Mouse (Mus musculus): Measurements from ENCODE around the gene Dennd5b. TPM values are rescaled to one million over a fixed set of nuclear protein-coding genes. Genes with fewer than 3 reads are reported as not detected.
"Not testable (repeated sequence)": the region's sequence is repeated elsewhere in the genome, so short reads cannot be mapped to it uniquely, and the experiment has no call there.

The Dennd5b gene
- polyA plus RNA-seq, 2 experiments, result 2.3 to 3.1 TPM

DNA sequence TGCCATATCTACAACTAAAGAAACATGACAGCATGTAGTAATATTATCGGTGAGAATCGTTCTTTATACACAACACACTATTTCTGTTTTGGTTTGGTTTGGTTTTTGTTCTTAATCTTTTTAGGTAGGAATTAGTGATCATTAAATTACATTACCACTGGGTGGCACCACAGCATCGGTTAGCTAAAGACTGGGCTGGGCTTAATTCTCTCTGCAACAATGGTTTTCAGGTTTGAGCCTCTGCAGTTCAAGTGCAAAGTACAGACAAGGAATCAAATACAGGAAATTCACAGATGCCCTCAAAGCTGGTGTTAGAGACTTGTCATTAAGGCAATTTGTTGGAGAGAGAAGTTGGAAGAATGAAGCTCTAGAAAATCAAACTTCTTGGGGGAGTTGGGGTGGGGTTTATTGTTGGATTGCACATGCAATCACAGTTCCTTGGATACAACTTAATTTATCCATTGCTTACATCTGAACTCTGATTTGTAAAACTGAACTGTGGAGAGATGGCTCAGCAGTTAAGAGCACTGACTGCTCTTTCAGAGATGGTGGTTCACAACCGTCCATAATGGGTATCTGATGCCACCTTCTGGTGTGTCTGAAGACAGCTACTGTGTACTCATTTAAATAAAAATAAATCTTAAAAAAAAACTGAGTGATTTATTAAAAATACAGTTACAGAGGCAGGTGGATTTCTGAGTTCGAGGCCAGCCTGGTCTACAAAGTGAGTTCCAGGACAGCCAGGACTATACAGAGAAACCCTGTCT is 31.0 kb upstream of the Dennd5b start:
- TF ChIP-seq CTCF (IDR thresholded peaks at IDR 0.05; ENCODE audit: low read depth) (peak; percentile 70), EP300 (IDR thresholded peaks at IDR 0.05; ENCODE audit: low read depth) (no peak)
- Histone ChIP-seq H3K36me3 (replicated peaks; ENCODE audit: control insufficient read depth, insufficient read depth, low read depth) (no peaks in the 10 kb centered on the region), H3K27me3 (ENCODE audit: control insufficient read depth, insufficient read depth, low read length) (no peaks in the 10 kb centered on the region), H3K27ac (no peak overlapping the region), H3K9ac (replicated peaks) (no peak overlapping the region), H3K4me1 (replicated peaks; ENCODE audit: control insufficient read depth in 2 of 2, insufficient read depth in 2 of 2, low read length in 1 of 2) (peaks cover 3 to 10% of the 10 kb centered on the region in 2 experiments; a peak in 3 of 4 replicates), H3K4me3 (ENCODE audit: insufficient read depth in 1 of 2, low read depth in 2 of 2, low read length in 2 of 2) (no peak overlapping the region), H3K9me3 (ENCODE audit: control insufficient read depth, low read length) (no peaks in the 10 kb centered on the region), H3K4me2 (ENCODE audit: low read depth) (no peak overlapping the region)
- WGBS (ENCODE audit: insufficient replicate concordance), result 23% methylated on average over 5 of the region's 5 CpGs
- ATAC-seq (ENCODE audit: insufficient read depth) (peak; percentile 40; the same call in 1 of the 2 replicates), DNase-seq (ENCODE audit: low read depth in 3 of 3, low spot score in 3 of 3) (peak; percentile 29 to 58 (median 41))

GRCm38 (mm10) chr6:149131111-149131510 is 29.6 kb upstream of the Dennd5b start:
- Histone ChIP-seq H3K9me3 (ENCODE audit: control insufficient read depth, low read length) (no peaks in the 10 kb centered on the region), H3K4me2 (ENCODE audit: low read depth) (no peak overlapping the region), H3K4me3 (ENCODE audit: insufficient read depth in 1 of 2, low read depth in 2 of 2, low read length in 2 of 2) (no peak overlapping the region), H3K9ac (replicated peaks) (no peak overlapping the region), H3K36me3 (replicated peaks; ENCODE audit: control insufficient read depth, insufficient read depth, low read depth) (no peaks in the 10 kb centered on the region), H3K27ac (no peak overlapping the region), H3K27me3 (ENCODE audit: control insufficient read depth, insufficient read depth, low read length) (no peaks in the 10 kb centered on the region), H3K4me1 (replicated peaks; ENCODE audit: control insufficient read depth in 2 of 2, insufficient read depth in 2 of 2, low read length in 1 of 2) (peaks cover 3 to 10% of the 10 kb centered on the region in 2 experiments; a peak in 3 of 4 replicates)
- DNase-seq (ENCODE audit: low read depth in 3 of 3, low spot score in 3 of 3) (no peak), ATAC-seq (ENCODE audit: insufficient read depth) (no peak)
- 31% methylated on average over 3 of the region's 3 CpGs for WGBS (ENCODE audit: insufficient replicate concordance)
- TF ChIP-seq EP300 (IDR thresholded peaks at IDR 0.05; ENCODE audit: low read depth), result no peak
- no peak for TF ChIP-seq CTCF (IDR thresholded peaks at IDR 0.05; ENCODE audit: low read depth)

DNA sequence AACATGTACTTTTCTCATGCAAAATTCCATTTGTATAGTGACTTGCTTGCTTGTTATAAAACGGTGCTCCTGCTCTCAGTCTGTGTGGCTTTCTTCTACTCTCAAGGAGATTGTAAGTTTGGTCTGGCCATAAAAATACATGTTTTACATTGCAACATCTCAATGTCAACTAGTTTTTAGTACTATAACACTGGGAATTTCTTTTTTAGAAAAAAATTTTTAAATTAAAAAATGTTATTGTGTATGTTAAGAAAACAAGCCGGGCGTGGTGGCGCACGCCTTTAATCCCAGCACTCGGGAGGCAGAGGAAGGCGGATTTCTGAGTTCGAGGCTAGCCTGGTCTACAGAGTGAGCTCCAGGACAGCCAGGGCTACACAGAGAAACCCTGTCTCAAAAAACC is 28.4 kb upstream of the Dennd5b start, which contains the start of gene Gm10203:
Gm10203 (plus strand) TSS at position 301 of the 400 bp plus-strand sequence.
- 69% methylated on average over 8 of the region's 8 CpGs for WGBS (ENCODE audit: insufficient replicate concordance)
- H3K4me2 ChIP-seq (ENCODE audit: low read depth); ATAC-seq (ENCODE audit: insufficient read depth): not testable (repeated sequence)

GRCm38 (mm10) chr6:149126675-149127074 is 25.2 kb upstream of the Dennd5b start:
- H3K9ac ChIP-seq (replicated peaks), result no peak overlapping the region
- H3K27ac ChIP-seq, result no peak overlapping the region
- TF ChIP-seq CTCF (IDR thresholded peaks at IDR 0.05; ENCODE audit: low read depth), result peak; percentile 78
- no peak for TF ChIP-seq EP300 (IDR thresholded peaks at IDR 0.05; ENCODE audit: low read depth)
- no peak overlapping the region for H3K4me2 ChIP-seq (ENCODE audit: low read depth)
- peak; percentile 34; the same call in 1 of the 2 replicates for ATAC-seq (ENCODE audit: insufficient read depth)
- H3K4me1 ChIP-seq (replicated peaks; ENCODE audit: control insufficient read depth in 2 of 2, insufficient read depth in 2 of 2, low read length in 1 of 2), result no peaks in the 10 kb centered on the region
- no peaks in the 10 kb centered on the region for H3K9me3 ChIP-seq (ENCODE audit: control insufficient read depth, low read length)
- no peak for DNase-seq (ENCODE audit: low read depth in 3 of 3, low spot score in 3 of 3)
- no peak overlapping the region for H3K4me3 ChIP-seq (ENCODE audit: insufficient read depth in 1 of 2, low read depth in 2 of 2, low read length in 2 of 2)
- 48% methylated on average over 4 of the region's 4 CpGs for WGBS (ENCODE audit: insufficient replicate concordance)
- no peaks in the 10 kb centered on the region for H3K27me3 ChIP-seq (ENCODE audit: control insufficient read depth, insufficient read depth, low read length)
- no peaks in the 10 kb centered on the region for H3K36me3 ChIP-seq (replicated peaks; ENCODE audit: control insufficient read depth, insufficient read depth, low read depth)

More for the DNA sequence above, 28.4 kb upstream of the Dennd5b start, which contains the start of gene Gm10203:
- not testable (repeated sequence) for H3K27ac ChIP-seq; H3K9me3 ChIP-seq (ENCODE audit: control insufficient read depth, low read length); DNase-seq (ENCODE audit: low read depth in 3 of 3, low spot score in 3 of 3); H3K9ac ChIP-seq (replicated peaks); H3K4me1 ChIP-seq (replicated peaks; ENCODE audit: control insufficient read depth in 2 of 2, insufficient read depth in 2 of 2, low read length in 1 of 2); H3K36me3 ChIP-seq (replicated peaks; ENCODE audit: control insufficient read depth, insufficient read depth, low read depth); H3K27me3 ChIP-seq (ENCODE audit: control insufficient read depth, insufficient read depth, low read length); H3K4me3 ChIP-seq (ENCODE audit: insufficient read depth in 1 of 2, low read depth in 2 of 2, low read length in 2 of 2)

- Histone ChIP-seq H3K27me3 (ENCODE audit: control insufficient read depth, insufficient read depth, low read length) (no peaks in the 10 kb centered on the region), H3K4me1 (replicated peaks; ENCODE audit: control insufficient read depth in 2 of 2, insufficient read depth in 2 of 2, low read length in 1 of 2) (peaks cover 0 to 4% of the 10 kb centered on the region in 2 experiments; a peak in 1 of 4 replicates), H3K9me3 (ENCODE audit: control insufficient read depth, low read length) (no peaks in the 10 kb centered on the region), H3K36me3 (replicated peaks; ENCODE audit: control insufficient read depth, insufficient read depth, low read depth) (no peaks in the 10 kb centered on the region), H3K4me2 (ENCODE audit: low read depth) (no peak overlapping the region), H3K9ac (replicated peaks) (no peak overlapping the region), H3K4me3 (ENCODE audit: insufficient read depth in 1 of 2, low read depth in 2 of 2, low read length in 2 of 2) (no peak overlapping the region), H3K27ac (no peak overlapping the region)
- DNase-seq (ENCODE audit: low read depth in 3 of 3, low spot score in 3 of 3), result no peak
- no peak for ATAC-seq (ENCODE audit: insufficient read depth)
- 58% methylated on average over 3 of the region's 3 CpGs for WGBS (ENCODE audit: insufficient replicate concordance)
- TF ChIP-seq CTCF (IDR thresholded peaks at IDR 0.05; ENCODE audit: low read depth) (no peak), EP300 (IDR thresholded peaks at IDR 0.05; ENCODE audit: low read depth) (no peak)
These were observed 21.6 kb upstream of the Dennd5b start for GRCm38 (mm10) chr6:149123042-149123441.

Measured in liver, embryonic 14.5 days (tissue).